Mouse (Mus musculus) heart, postnatal 0 days (tissue): ENCODE results near the gene Fes.

ENCODE experiments used
- CTCF ChIP-seq: IDR thresholded peaks from 2 replicates; pipeline ENCODE4 v1.5.1; 2016; ENCODE audit warnings: antibody characterized with exemption, control low read depth, low read depth
- EP300 ChIP-seq: IDR thresholded peaks from 2 replicates; pipeline ENCODE4 v1.6.1; 2016; ENCODE audit warnings: antibody characterized with exemption, low read depth

DNA sequence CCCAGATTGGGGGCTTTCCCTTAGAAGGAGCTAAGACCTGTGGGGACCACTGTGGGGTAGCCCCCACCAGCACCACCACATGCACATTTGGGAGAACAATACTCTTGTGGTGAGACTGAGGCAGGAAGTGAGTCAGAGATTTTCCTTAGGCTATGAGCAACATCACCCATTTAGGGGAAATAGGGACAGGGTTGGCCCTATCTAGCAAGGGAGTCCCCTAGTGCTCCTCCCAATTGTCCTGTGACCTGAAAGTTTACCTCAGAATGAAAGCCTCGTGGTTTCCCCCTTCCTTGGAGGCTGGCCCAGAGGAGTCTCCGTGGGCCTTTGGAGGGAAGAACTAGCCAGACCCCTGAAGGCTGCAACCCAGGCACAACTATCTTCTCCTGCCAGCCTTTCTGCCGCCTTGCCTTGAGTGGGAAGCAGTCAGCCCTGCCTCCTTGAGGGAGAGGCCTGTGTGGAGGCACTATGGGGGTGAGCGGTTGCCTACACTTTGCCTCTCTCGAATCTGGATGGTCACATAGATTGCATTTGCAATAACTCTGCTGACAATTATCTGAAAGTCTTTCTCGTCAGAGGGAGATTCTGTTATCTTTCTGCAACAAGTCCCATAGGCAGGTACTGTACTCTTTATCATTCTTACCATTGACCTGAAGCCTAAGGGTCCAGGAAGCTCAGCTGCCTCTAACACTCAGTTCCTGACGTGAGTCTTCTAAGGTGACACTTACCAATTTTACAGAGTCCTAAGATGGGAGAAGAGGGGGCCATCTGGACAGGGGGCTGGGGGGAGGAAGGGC, 16.6 kb upstream of the Fes start:
- TF ChIP-seq CTCF (no peak), EP300 (no peak)
